Mouse (Mus musculus) mature B cell (primary cell): ENCODE data around the gene Vmn1r40.

Source experiments
- in situ Hi-C: fragments of 300-500 bp; cut with MboI; formaldehyde crosslinking; loops from 2 replicates; pipeline ENCODE4 v1.14.3; 2019

Gene Vmn1r40

DNA sequence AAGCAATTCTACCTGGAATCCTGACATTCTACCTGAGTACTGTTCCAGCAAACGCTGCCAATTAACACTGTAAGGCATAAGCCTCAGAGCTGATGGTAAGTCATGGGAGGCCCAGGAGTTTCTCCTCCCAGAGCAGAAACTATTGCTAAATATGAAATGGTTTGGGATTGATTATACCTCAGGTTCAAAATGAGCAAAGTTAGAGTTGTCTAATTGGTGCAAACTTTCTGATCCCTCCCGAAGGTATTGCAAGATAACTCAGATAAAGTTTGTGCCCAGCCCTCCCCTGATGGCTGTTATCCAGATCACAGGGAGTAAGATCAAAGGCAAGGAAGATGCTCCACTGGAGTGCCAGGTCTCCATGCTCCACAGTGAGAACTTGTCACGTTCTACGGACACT lies at the start of gene Vmn1r40:
Vmn1r40 (plus strand) TSS at position 301 of the 400 bp plus-strand sequence.
- in situ Hi-C loops = no loop called here

DNA sequence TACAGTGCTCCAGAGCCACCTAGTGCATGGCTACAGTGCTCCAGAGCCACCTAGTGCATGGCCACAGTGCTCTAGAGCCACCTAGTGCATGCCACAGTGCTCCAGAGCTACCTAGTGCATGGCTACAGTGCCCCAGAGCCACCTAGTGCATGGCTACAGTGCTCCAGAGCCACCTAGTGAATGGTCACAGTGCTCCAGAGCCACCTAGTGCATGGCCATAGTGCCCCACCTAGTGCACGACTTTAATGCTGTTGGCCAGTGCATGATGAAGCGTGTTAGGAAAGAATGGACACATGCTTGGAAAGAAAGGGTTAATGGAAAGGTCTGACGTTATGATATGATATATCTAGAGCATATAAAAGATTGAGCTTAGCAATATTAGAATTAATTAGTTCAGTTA lies 49.0 kb upstream of the Vmn1r40 start:
- in situ Hi-C loops = no loop called here

DNA sequence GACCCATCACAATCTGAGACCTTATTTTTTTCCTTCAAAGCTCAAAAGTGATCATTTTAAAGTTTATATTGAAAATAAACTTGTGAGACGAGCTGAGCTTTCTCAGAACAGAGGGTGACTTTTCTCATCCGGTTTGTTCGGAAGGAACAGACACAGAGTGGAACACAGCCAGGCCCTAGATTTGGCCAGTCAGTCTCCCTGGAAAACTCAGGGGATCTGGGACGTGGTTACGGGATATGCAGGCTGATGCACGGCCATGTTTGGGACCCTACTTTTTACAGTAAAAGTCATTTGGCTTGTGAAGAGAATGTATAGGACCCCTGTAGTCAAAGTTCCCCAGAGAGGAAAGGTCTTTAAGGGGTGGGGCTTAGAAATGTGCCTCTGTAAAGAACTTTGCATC lies 48.4 kb upstream of the Vmn1r40 start:
- in situ Hi-C loops = no loop called here

DNA sequence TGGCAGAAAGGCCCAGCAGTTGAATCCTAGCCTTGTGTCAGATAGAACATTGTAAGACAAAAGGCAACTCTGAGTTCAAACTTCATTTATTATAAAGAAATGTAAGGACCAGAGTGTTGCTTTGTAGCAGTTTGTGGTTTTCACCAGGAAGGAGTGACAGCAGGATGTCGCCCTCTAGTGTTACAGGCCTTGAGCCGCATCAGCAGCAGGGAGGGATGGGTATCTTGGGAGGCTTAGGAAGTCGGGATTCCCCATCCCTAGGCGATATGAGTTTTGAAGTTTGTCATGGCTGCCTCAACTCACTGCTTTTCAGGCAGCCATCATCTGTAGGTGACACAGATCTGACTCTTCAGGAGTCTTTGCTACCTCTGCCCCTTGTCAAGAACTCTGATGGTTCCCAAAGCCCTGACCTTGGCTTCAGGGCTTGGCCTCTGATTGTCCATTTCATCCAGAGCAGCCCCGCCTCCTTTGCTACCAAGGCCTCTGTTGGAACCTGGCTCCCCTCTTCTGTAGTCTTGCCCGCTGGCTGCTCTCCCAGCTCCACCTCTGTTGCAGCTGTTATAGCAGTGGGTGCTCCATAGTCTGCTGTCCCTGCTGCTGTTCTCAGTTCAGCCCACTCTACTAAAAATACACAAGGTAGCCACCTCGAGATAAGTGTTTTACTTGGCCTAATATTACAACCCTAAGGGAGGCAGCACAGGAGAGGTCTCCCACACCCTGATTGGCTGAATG lies 47.5 kb upstream of the Vmn1r40 start:
- in situ Hi-C loops = no loop called here

DNA sequence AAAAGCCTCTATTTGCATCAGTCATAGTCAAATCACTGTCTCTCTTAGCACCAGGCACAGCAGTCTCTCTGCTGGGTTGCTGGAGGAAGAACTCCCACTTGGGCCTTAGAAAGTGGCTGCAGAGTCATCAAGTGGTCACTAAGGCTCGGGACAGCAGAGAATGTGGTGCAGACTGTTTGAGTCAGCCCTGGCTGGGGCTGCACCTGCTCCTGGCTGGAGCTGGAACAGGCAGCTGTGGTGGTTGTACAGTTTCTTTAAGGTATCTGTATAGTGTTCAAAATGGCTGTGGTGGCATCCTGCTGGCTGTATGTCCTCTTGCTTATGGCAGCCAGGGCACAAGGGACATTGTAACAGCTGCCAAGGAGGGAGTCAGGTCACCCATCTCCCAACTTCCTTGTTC lies 46.9 kb upstream of the Vmn1r40 start:
- in situ Hi-C loops = no loop called here

DNA sequence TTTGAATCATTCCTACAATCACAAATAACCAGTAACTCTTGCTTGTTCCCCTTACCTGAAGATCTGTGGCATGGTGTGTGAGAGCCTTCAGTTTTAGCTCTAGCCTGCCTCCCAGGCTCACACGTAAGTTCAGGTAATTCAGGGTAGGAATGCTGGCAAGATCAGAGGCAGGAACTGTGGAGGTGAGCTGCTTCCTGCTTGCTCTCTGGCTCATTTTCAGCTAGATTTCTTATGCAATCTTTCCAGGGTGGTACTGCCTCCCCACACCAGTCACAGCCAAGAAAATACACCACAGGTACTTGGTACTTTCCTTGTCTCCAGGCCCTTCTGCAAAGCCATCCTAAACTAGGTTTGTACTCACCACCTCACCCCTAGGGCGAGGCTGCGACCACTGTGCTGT lies 44.8 kb upstream of the Vmn1r40 start:
- in situ Hi-C loops = no loop called here

GRCm38 (mm10) chr6:89665155-89665554 lies 42.2 kb upstream of the Vmn1r40 start:
- in situ Hi-C loops = no loop called here

GRCm38 (mm10) chr6:89665667-89666066 lies 41.7 kb upstream of the Vmn1r40 start:
- in situ Hi-C loops = no loop called here

- in situ Hi-C loops = no loop called here
These were observed 40.4 kb upstream of the Vmn1r40 start for GRCm38 (mm10) chr6:89666976-89667375.

- in situ Hi-C loops = no loop called here
These were observed 37.8 kb upstream of the Vmn1r40 start for GRCm38 (mm10) chr6:89669556-89669955.

DNA sequence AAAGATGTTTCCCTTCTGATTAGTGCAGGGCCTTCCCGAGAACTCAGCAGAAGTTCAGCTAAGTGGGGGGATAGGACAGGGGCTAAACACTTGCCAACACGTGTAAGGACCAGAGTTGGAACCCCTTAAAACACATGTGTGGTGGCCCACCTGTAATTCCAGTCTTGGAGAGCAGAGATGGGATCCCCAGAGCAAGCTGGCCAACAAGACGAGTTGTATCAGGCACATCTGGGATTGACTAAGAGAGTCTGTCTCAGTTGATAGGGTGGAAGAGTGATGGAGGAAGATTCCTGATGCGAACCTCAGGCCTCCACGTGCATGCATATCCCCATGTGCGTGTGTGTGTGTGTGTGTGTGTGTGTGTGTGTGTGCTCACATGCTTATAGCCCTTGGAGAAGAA lies 35.9 kb upstream of the Vmn1r40 start:
- in situ Hi-C loops = no loop called here

- in situ Hi-C loops = no loop called here
These were observed 34.7 kb upstream of the Vmn1r40 start for GRCm38 (mm10) chr6:89672641-89673040.

GRCm38 (mm10) chr6:89673135-89673780 lies 34.1 kb upstream of the Vmn1r40 start:
- in situ Hi-C loops = no loop called here

DNA sequence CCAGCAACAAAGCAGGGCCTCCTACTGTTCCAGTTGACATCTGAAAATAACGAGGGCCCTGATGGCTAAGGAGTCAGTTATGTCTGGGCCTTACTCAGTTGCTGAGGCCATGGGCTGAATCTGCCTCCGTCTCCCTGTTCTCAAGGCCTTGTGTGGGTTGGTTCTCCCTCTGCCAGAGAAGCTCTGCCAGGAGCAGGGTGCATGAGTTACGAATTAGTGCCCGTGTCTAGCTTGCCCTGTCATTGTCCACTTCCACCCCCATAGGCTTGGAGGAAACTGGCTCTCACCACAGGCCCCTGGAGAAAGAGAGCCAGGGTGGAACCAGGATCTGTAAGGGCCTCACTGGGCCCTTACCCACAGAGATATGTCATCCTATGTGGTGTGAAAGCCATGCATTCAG lies 28.8 kb upstream of the Vmn1r40 start:
- in situ Hi-C loops = no loop called here

GRCm38 (mm10) chr6:89679291-89679835 lies 28.0 kb upstream of the Vmn1r40 start:
- in situ Hi-C loops = no loop called here

- in situ Hi-C loops = no loop called here
These were observed 27.2 kb upstream of the Vmn1r40 start for GRCm38 (mm10) chr6:89680155-89680554.

DNA sequence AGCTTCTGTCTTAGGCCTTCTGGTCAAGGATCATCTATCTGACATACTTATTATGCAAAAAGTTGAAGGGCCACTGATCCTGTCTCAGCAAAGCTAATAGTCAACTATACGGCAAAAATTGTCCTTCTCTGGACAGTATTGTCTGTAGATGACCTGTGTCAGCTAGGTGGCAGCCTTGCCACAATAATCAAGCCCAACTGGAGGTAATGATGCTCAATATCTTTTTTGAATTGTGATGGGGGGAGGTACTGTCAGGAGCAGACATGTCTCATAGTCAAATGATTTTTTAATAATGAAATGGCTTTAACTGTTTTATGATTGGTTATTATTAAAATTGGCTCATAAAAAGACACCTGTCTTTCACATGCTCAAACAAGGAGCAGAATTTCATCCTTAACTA lies 23.1 kb upstream of the Vmn1r40 start:
- in situ Hi-C loops = no loop called here

DNA sequence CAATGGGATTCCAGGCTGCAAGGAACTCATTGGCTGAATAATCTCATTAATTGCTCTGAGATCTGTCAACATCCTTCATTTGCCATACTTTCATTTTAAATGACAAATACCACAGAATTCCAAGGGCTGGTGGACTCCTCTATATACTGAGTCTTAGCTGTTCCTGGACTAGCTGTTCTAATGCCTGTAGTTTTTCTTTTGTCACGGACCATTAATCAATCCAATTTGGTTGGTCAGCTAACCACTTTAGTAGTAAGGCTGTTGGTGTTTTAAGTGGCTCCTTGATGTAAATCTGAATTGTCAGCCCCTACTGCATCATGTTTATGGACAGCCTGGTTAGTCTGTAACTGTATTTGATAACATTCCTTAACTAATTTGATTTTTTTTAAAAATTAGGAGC lies 20.2 kb upstream of the Vmn1r40 start:
- in situ Hi-C loops = no loop called here

- in situ Hi-C loops = no loop called here
These were observed 716 bp upstream of the Vmn1r40 start for GRCm38 (mm10) chr6:89706624-89707023.

GRCm38 (mm10) chr6:89718051-89718450 lies 10.7 kb downstream of the Vmn1r40 start:
- in situ Hi-C loops = no loop called here

GRCm38 (mm10) chr6:89740466-89740865 lies 33.1 kb downstream of the Vmn1r40 start, which contains the start of gene Vmn1r41:
Vmn1r41 (plus strand) TSS chr6:89740766.
- in situ Hi-C loops = no loop called here

- in situ Hi-C loops = no loop called here
These were observed 35.5 kb downstream of the Vmn1r40 start for GRCm38 (mm10) chr6:89742811-89743210.
